In the genomic region with DNA sequence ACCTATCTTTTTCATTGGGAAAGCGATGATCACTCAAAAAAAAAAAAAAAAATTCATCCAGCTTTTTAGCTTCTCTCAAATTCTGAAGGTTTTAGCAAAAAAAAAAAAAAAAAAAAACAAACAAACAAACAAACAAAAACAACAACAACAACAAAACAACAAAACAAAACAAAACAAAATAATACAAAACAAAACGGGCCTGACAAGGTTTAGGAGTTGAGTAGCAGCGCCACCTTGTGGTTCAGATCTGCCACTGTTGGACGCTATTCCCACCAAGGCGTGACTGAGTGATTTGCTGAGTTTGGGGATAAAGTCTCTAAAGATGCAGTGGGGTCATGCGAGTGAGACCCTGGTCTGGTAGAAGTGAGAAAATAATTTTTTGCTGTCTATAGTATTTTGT, we compare ENCODE assay signal across 8 mouse cellular contexts. TPM values are rescaled to one million over a fixed set of nuclear protein-coding genes. Genes with fewer than 3 reads are reported as not detected.
DNase-seq lines count a peak whose midpoint lies in the region; ATAC-seq and TF ChIP-seq lines count a peak whose summit lies in the region.

No protein-coding gene starts in this region.

- peak; percentile 57 to 73 for TF ChIP-seq CTCF in CH12.LX (conservative IDR thresholded peaks at IDR 0.05 in 1 of 2, IDR thresholded peaks at IDR 0.05 in 1 of 2; ENCODE audit: low read depth in 2 of 2, low read length in 2 of 2)
- peak; percentile 94 for TF ChIP-seq CTCF in lung, postnatal 0 days (IDR thresholded peaks at IDR 0.05)

- H3K36me3 ChIP-seq in CH12.LX (replicated peaks in 1 of 2; ENCODE audit: control insufficient read depth in 1 of 2, insufficient read depth in 1 of 2, low read length in 1 of 2) = no peaks in the 10 kb centered on the region
- no peaks in the 10 kb centered on the region for H3K36me3 ChIP-seq in lung, postnatal 0 days (ENCODE audit: insufficient read depth, low read length)

- no peaks in the 10 kb centered on the region for H3K4me1 ChIP-seq in CH12.LX (ENCODE audit: control insufficient read depth in 1 of 2, insufficient read depth in 2 of 2)
- H3K4me1 ChIP-seq in lung, postnatal 0 days (ENCODE audit: insufficient read depth, low read depth, low read length) = no peaks in the 10 kb centered on the region

- H3K27me3 ChIP-seq in CH12.LX (replicated peaks) = no peaks in the 10 kb centered on the region
- H3K27me3 ChIP-seq in lung, postnatal 0 days (replicated peaks; ENCODE audit: insufficient read depth, low read length) = no peaks in the 10 kb centered on the region

- no peak for ATAC-seq in lung, postnatal 0 days

- TF ChIP-seq RAD21 in CH12.LX (IDR thresholded peaks at IDR 0.05; ENCODE audit: low read depth, low read length) = peak; percentile 71

- H3K79me2 ChIP-seq in CH12.LX (replicated peaks; ENCODE audit: control insufficient read depth, extremely low read depth, insufficient read depth, poor library complexity, severe bottlenecking) = no peaks in the 10 kb centered on the region

- no peak for TF ChIP-seq EP300 in CH12.LX (IDR thresholded peaks at IDR 0.05; ENCODE audit: low read length)
- TF ChIP-seq EP300 in lung, postnatal 0 days (IDR thresholded peaks at IDR 0.05) = no peak

- H3K4me2 ChIP-seq in CH12.LX (ENCODE audit: insufficient read depth, low read depth, poor library complexity, severe bottlenecking) = no peak overlapping the region
- H3K4me2 ChIP-seq in lung, postnatal 0 days (replicated peaks; ENCODE audit: low read depth, low read length) = no peak overlapping the region

- no peak overlapping the region for H3K27ac ChIP-seq in CH12.LX (ENCODE audit: insufficient read depth, low read depth)
- H3K27ac ChIP-seq in lung, postnatal 0 days (ENCODE audit: low read length) = no peak overlapping the region

- no peak for TF ChIP-seq POLR2A in CH12.LX (IDR thresholded peaks at IDR 0.05; ENCODE audit: low read depth, low read length)

- H3K4me3 ChIP-seq in CH12.LX (replicated peaks in 1 of 3; ENCODE audit: low read depth in 2 of 3, low read length in 2 of 3, poor library complexity in 1 of 3) = no peak overlapping the region
- H3K4me3 ChIP-seq in lung, postnatal 0 days (ENCODE audit: low read depth, low read length) = no peak overlapping the region

- H3K9me3 ChIP-seq in CH12.LX (replicated peaks; ENCODE audit: low read length) = no peaks in the 10 kb centered on the region
- no peaks in the 10 kb centered on the region for H3K9me3 ChIP-seq in lung, postnatal 0 days (ENCODE audit: low read length)

- 32% methylated on average over 6 of the region's 6 CpGs for WGBS in lung, postnatal 0 days

- DNase-seq in CH12.LX (ENCODE audit: extremely low read depth) (peak; percentile 53), WW6 (ENCODE audit: low read depth, low spot score) (peak; percentile 24)
- DNase-seq in cerebellum, postnatal 25 days = peak; percentile 42 to 70
- DNase-seq in gastrocnemius, postnatal 10 days = peak; percentile 65
- peak; percentile 56 for DNase-seq in layer of hippocampus, adult 11-12 months (ENCODE audit: low spot score)
- DNase-seq in lung, postnatal 0 days (ENCODE audit: low spot score) = peak; percentile 69
- DNase-seq in retina, postnatal 1 day = peak; percentile 68
- peak; percentile 6 to 41 for DNase-seq in urinary bladder, postnatal 36 days (ENCODE audit: low spot score in 2 of 2)

- in situ Hi-C loops in CH12.LX (cut with MboI; ENCODE audit: low pct_ligation_motif_present, low pct_unique_long_range_greater_than_20kb, low sequenced_read_pairs) = loop anchor here (10.0 kb wide), 1 partner anchor 304 kb away; no protein-coding TSS in a partner anchor

- H3K9ac ChIP-seq in CH12.LX (ENCODE audit: insufficient read depth, low read depth) = no peak overlapping the region
- H3K9ac ChIP-seq in lung, postnatal 0 days (replicated peaks; ENCODE audit: low read depth) = no peak overlapping the region

- dilution Hi-C loops in CH12.LX (cut with MboI; ENCODE audit: extremely low pct_ligation_motif_present, extremely low pct_unique_long_range_greater_than_20kb, low sequenced_read_pairs) = no loop called here

TF ChIP-seq in CH12.LX, 34 proteins besides CTCF, POLR2A, EP300 and RAD21:
- TF ChIP-seq SMC3 (IDR thresholded peaks at IDR 0.05; ENCODE audit: low read depth, low read length) (peak; percentile 58), ZKSCAN1 (IDR thresholded peaks at IDR 0.05; ENCODE audit: borderline replicate concordance, low read depth, low read length) (no peak)
TF ChIP-seq in CH12.LX: peak in this region for 1.

RNA-seq across cellular contexts. Expression of a gene that starts 43.1 kb away (rescaled TPM):
- total RNA-seq in CH12.LX (2012; rRNA removed) (not detected in 2 replicates), CH12.LX (2014; rRNA removed) (not detected in 2 replicates)
- polyA plus RNA-seq in CH12.LX (2012; ENCODE audit: insufficient read length, low read depth) = not detected in 2 replicates
- 10 to 100 TPM; 14.1 to 14.5 TPM for total RNA-seq in gastrocnemius, postnatal 10 days (2021)
- 5.6 and 5.9 TPM in 2 replicates for polyA plus RNA-seq in lung, postnatal 0 days (2015; fragmentation: Nextera tagmentation; extraction: Ambion mirVana)

RNA-seq across cellular contexts. Expression of a gene that starts 43.8 kb away (rescaled TPM):
- total RNA-seq in CH12.LX (2012; rRNA removed) (18.0 and 22.7 TPM in 2 replicates), CH12.LX (2014; rRNA removed) (24.2 and 26.2 TPM in 2 replicates)
- polyA plus RNA-seq in CH12.LX (2012; ENCODE audit: insufficient read length, low read depth) = 15.7 and 19.6 TPM in 2 replicates
- total RNA-seq in gastrocnemius, postnatal 10 days (2021) = 100 to 1,000 TPM; 142 to 157 TPM
- 359 and 383 TPM in 2 replicates for polyA plus RNA-seq in lung, postnatal 0 days (2015; fragmentation: Nextera tagmentation; extraction: Ambion mirVana)

Comparison
In these comparisons a context has a peak if more than half of its experiments do, and no peak if none do; other contexts are left out.
1. RNA of a gene that starts 43.1 kb away (total RNA-seq): 14.1 to 14.5 TPM in gastrocnemius, postnatal 10 days; not detected in CH12.LX; every median in the first group is over 10 times any median in the second.
2. RNA of a gene that starts 43.8 kb away (total RNA-seq): 142 to 157 TPM in gastrocnemius, postnatal 10 days; 18.0 to 26.2 TPM in CH12.LX; every median in the first group is over 4 times any median in the second.
3. Peak in every context shown above with its lines, with median percentiles within 50 percentile points of each other: DNase-seq.